Mouse (Mus musculus): ENCODE measurements at regions not wholly inside any gene's neighbourhood (a gene's known extent, or its start where the extent isn't known, plus 50 kb on each side); places are given as distances from the start of the nearest gene placed in this dataset.
"Not testable (repeated sequence)": the region's sequence is repeated elsewhere in the genome, so short reads cannot be mapped to it uniquely, and the experiment has no call there.

DNA sequence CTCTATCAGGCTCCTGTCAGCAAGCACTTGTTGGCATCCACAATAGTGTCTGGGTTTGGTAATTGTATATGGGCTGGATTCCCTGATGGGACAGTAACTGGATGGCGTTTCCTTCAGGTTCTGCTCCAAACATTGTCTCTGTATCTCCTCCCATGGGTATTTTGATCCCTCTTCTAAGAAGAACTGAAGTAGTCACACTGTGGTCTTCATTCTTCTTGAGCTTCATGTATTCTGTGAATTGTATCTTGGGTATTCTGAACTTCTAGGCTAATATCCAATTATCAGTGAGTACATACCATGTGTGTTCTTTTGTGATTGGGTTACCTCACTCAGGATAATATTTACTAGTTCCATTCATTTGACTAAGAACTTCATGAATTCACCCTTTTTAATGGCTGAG, 119.2 kb upstream of the Gm21119 start:
- not testable (repeated sequence) for DNase-seq (ENCODE audit: low spot score in 2 of 2)

DNA sequence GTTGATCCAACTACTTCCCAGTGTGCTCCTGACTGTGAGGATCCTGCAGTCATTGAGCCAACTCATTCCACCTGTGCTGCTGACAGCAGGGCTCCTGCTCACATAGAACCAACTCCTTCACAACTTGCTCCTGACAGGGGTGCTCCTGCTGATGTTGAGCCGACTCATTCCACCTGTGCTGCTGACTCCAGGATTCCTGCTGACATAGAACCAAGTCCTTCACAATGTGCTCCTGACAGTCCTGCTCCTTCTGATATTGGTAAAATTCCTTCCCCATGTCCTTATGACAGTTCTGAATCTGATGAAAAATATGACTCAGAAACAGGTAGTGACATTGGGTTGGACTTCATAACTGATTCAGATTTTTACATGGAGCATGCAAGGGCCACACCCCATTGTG, 100.8 kb upstream of the Gm21119 start:
- not testable (repeated sequence) for DNase-seq (ENCODE audit: low spot score in 2 of 2)

DNA sequence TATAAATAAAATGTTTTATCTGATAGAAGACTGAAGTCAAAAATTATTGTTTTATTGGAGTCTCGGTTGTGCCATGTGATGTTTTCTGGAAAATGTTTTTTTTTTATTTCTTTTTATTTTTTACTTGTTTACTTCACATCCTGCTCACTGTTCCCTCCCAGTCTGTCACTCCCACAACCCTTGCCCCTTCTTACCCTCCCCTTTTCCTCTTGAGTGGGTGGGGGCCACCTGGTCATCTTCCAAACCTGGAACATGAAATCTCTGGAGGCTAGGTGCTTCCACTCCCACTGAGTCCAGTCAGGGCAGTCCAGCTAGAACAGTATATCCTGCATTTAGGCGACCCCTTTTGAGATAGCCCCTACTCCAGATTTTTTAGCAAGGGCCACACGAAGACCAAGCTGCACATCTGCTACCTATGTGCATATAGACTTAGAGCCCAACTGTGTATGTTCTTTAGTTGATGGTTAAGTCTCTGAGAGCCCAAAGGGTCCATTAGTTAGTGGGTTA, 98.3 kb upstream of the Gm21119 start:
- DNase-seq (ENCODE audit: low spot score in 2 of 2) = not testable (repeated sequence)

DNA sequence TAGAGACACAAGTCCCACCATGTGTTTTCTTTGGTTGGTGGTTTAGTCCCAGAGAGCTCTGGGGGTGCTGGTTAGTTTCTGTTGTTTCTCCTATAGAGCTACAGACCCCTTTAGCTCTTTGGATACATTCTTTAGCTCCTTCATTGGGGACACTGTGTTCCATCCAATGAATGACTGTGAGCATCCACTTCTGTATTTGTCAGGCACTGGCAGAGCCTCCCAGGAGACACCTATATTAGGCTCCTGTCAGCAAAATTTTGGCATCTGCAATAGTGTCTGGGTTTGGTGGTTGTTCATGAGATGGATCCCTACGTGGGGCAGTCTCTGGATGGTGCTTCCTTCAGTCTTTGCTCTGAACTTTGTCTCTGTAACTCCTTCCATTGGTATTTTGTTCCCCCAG, 97.2 kb upstream of the Gm21119 start:
- not testable (repeated sequence) for DNase-seq (ENCODE audit: low spot score in 2 of 2)

DNA sequence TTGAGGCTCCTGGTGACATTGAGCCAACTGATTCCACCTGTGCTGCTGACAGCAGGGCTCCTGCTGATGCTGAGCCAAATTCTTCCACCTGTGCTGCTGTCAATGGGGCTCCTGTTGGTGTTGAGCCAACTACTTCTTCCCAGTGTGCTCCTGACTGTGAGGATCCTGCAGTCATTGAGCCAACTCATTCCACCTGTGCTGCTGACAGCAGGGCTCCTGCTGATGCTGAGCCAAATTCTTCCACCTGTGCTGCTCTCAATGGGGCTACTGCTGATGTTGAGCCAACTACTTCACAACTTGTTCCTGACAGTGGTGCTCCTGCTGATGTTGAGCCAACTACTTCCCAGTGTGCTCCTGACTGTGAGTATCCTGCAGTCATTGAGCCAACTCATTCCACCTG, 90.2 kb upstream of the Gm21119 start:
- not testable (repeated sequence) for DNase-seq (ENCODE audit: low spot score in 2 of 2)

DNA sequence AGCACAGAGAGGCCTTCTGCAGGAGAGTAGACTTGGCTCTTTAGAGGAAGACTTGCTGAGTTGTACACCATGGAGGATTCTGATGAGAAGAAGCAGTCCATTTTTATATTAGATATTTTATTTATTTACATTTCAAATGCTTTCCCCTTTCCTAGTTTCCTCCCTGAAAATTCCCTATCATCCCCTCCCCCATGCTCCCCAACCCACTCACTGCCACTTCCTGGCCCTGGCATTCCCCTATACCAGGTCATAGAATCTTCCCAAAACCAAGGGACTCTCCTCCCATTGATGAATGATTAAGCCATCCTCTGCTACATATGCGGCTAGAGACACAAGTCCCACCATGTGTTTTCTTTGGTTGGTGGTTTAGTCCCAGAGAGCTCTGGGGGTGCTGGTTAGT, 85.7 kb upstream of the Gm21119 start:
- DNase-seq (ENCODE audit: low spot score in 2 of 2) = not testable (repeated sequence)

DNA sequence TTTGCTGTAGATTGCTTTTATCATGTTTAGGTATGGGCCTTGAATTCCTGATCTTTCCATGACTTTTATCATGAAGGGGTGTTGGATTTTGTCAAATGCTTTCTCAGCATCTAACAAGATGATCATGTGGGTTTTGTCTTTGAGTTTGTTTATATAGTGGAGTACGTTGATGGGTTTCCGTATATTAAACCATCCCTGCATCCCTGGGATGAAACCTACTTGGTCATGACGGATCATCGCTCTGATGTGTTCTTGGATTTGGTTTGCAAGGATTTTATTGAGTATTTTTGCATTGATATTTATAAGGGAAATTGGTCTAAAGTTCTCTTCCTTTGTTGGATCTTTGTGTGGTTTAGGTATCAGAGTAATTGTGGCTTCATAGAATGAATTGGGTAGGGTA, 75.7 kb upstream of the Gm21119 start:
- not testable (repeated sequence) for DNase-seq (ENCODE audit: low spot score in 2 of 2)

DNA sequence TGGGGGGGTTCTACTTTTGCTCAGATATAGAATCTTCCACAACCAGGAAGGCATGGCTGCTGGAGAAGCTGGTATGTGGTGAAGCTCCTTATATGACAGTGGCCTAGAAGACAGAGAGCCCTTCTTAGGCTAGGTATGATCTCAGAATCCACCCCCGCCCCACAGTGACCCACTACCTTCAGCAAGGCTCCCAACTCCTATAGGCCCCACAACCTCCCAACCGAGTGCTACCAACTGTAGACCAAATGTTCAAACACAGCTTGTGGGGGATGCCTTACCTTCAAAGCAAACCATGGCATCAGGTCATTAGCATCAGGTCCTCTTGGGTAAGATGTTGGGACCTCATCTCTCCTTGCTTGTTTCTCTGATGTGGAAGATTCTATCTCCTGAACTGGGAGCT, 70.6 kb upstream of the Gm21119 start:
- DNase-seq (ENCODE audit: low spot score in 2 of 2) = not testable (repeated sequence)

DNA sequence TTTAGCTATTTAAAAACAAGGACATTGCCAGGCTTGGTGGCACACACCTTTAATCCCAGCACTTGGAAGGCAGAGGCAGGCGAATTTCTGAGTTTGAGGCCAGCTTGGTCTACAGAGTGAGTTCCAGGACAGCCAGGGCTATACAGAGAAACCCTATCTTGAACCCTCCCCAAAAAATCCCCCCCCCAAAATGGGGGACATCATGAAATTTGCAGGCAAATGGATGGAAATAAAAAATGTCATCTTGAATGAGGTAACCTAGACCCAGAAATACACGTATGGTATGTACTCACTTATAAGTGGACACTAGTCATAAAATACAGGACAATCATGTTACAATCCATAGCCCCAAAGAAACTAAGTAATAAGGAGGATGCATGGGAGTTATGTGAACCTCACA, 69.4 kb upstream of the Gm21119 start:
- peak; percentile 2 to 22 for DNase-seq (ENCODE audit: low spot score in 2 of 2)

DNA sequence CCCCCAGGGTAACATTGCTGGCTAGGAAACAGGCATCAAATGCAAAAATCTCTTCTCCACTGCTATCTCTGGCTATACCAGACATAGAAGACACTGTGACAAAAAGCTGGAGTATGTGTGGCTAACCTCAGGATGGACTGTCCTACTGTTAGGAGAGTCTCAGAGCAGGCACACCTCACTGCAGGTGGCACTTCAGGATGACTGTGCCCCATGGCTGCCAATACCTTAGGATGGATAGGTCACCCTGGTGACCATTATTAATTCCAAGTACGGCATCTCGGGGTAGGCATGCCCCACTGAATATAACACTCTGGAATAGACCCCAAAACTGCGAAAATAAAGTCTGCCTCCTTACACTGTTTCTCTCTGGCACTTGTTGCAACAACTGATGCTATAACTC, 68.3 kb upstream of the Gm21119 start:
- not testable (repeated sequence) for DNase-seq (ENCODE audit: low spot score in 2 of 2)

DNA sequence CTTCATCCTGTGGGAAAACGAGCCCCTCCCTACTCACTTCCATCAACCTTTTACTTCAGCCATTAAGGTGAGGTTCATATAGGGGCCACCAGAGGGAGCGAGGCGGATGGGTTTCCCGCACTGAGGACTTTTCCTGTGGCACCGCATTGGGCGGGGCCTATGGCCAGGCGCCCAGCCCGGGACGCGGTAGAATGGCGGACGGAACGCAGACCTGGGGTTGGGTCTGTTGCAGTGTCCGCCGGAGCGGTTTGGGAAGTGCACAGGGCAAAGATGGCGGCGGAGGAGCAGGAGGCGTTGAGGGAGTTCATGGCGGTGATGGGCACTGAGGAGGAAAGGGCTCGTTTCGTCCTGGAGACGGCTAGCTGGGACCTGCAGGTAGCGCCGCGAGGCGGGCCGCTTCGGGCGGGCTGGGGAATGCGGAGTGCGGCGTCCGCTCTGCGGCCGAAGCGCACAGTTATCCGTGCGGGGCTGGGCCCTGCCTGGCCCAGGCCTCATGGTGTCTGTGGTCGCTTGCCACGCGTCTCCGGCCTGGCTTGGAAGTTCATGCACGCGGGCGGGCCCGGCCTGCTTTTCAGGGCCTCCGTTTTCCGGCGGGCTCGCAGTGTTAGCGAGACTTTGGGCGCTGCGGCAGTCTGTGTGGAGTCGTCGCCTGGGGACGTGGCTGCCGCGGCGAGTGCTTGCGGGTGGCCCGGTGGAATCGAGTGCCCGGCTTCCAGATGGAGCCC, 64.5 kb upstream of the Gm21119 start:
- DNase-seq (ENCODE audit: low spot score in 2 of 2) = peak; percentile 88 to 93

DNA sequence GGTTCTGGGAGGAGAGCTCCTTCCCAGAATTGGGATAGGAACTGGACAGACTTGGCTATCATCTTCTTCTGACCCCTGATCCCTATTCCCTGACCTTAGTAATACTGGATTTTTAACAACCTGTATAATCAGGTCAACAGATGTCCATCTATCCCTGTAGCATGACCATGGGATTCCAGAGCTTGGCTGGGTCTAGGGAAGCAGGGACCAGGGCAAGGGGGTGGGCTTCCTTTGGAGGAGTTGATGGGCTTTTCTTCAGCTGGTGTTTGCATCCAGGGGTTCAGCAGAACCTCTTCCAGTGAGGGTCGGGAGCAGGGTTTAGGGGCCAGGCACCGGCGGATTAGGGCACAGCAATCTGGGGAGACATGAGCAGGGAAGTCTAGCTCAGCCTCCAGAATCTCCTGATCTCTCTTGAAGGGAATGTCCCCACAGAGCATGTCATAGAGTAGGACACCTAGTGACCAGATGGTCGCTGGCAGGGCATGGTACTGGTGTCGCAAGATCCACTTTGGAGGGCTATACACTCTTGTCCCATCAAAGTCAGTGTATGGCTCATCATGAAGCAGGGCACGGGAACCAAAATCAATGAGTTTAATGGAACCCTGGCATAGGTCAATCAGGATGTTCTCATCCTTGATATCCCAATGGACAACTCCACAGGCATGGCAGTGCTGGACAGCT, 58.1 kb upstream of the Gm21119 start:
- DNase-seq (ENCODE audit: low spot score in 2 of 2) = not testable (repeated sequence)

DNA sequence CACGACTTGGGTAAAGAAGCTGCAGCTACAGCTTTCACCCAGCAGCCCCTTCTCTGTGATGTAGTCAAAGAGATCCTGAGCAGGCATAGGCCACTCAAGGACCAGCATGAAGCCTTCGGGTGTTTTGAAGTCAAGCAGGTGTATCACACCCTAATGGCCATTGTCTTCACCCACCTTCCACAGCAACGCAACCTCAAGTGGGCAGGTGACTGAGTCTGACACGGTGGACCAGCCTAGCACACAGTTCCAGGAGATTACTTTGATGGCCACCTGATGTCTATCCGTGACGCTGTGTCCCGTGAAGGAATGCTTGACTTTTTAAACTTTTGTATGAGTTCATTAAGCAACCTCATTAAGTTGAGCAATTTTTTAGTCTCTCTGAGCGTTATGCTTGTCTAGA, 57.5 kb upstream of the Gm21119 start:
- not testable (repeated sequence) for DNase-seq (ENCODE audit: low spot score in 2 of 2)

DNA sequence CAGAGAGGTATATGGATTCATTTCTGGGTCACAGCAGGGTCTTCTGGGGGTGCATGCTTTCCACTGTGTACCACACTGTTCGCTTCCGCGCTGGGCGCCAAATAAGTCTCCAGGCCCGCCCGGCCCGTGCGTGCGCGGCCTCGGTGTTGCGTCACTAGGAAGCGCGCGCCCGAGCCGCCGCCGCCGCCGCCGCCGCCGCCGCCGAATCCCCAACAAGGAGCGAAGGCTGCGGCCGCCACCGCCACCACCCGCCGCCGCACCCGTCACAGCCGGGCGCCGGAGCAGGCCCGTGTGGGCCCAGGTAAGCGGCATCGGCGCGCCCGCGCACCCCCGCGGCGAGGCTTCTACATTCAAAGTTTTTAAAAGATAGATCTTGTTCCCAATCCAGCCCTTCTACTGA, 57.1 kb upstream of the Gm21119 start:
- DNase-seq (ENCODE audit: low spot score in 2 of 2) = peak; percentile 16 to 30
